Mouse (Mus musculus) right cerebral cortex, adult 18-20 months (tissue): ENCODE data around the gene Gm15319.
"Not testable (repeated sequence)": the region's sequence is repeated elsewhere in the genome, so short reads cannot be mapped to it uniquely, and the experiment has no call there.

Experiments used
- DNase-seq: peaks from one replicate; pipeline ENCODE4 v3.0.0; 2022; ENCODE audit warnings: mixed read lengths

Gene Gm15319

DNA sequence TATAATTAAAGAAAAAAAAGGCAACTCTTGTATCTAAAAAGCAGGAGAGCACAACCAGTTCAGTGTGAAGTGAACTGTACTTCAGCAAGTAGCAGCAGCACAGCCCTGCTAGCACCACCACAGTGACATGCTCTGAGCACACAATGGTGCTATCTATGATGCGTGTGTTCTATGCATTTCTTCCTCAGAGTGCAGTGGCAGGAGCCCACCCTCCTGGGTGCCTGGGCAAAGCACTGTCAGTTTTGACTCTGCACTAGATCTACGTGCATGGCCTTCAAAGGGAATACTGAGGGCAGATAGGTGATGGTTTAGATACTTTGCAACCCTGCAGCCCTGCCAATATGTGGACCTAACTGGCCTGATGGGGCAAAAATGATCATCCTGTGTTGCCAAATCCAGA, at the start of gene Gm15319:
TSS of gene Gm15319 (minus strand) at position 101 of the 400 bp plus-strand sequence.
- DNase-seq: not testable (repeated sequence)

DNA sequence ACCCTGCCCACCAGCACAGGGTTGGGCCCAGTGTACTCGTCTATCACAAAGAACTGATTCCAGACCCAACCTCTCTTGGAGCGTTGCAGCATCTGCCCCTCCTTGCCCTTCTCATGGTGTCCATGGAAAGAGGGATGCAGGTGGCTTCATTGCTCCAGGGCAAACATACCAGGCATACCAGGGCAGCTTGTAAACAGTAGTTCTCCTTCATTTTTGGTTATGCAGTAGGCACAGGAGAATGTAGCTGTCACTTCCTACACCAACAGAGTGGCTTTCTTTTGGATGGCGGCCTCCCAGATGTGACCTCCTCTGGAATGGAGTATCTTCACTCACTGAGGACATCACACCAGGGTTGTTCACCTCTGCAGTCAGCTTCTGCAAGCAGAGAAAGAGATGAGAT, 47.3 kb upstream of the Gm15319 start:
- DNase-seq: not testable (repeated sequence)

DNA sequence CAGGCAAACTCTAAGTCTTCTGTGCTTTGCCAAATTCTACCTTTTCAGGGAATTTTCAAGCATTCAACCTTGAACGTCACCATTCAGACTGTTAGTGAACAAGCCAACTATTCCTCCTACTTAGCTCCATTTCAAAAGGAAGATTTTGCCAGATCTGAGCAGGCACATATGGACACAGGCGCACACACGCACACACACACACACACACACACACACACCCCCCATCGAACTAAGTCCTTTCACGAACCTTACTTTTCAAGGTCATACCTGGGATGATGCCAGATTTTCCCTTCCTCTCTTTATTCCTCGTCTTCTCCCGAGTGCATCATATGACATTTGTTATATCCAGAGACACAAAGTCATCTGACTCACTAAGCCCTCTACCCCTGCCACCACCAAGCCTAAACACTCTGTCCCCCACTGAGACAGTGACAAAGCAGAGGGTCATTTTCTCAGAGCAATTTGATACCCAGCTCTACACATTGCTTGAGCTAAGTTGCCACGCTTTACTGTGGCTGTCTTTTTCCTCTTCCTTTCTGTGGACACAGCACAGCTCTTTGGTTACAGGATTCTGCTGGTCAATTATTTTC, 45.5 kb upstream of the Gm15319 start:
- DNase-seq: peak; percentile 19

DNA sequence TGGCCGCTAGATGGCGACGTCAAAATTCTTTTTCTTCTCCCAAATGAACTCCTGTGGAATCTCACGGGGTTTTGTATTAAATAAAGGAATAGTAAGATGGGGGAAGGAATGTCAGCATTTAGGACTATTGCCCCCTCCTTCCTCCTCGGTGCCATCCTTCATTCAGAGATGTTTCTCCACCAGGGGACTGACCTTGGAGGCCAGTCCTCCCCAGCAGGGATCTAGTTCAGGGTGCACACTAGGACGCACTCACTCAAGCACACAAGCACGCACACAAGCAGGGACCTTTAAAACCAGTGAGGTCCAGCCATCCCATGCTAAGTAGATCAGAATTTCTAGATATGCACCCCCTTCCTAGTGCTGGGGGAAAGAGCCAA, 26.3 kb upstream of the Gm15319 start:
- DNase-seq: peak; percentile 21

DNA sequence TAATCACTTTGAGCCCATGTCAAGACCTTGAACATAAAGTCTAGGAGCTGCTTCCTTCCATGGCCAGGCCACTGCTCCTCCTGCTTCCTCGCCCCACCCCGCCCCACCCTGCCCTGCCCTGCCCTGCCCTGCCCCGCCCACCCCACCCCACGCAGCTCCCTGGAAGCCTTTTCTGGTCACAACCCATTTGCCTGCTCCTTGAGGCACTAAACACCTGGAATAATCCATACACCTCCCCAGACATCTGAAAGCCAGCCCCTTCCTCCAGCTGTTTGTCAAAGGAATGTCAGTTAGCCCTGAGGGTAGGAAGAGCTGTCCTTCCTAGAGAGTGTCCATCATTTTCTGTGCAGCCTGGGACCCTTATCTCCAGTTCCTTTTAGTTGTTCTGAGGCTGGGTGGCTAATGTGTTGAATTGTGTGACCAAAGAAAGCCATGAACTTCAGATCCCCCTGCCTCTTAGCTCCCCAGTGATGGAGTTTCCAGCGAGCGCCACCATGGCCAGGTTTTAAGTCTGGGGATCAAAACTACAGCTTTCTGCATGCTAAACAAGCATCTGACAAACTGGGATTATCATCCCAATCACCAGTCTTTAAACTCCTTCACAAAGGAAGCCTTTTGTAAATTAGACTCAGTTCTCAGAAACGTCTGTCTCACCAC, 25.8 kb upstream of the Gm15319 start:
- peak; percentile 31 for DNase-seq

DNA sequence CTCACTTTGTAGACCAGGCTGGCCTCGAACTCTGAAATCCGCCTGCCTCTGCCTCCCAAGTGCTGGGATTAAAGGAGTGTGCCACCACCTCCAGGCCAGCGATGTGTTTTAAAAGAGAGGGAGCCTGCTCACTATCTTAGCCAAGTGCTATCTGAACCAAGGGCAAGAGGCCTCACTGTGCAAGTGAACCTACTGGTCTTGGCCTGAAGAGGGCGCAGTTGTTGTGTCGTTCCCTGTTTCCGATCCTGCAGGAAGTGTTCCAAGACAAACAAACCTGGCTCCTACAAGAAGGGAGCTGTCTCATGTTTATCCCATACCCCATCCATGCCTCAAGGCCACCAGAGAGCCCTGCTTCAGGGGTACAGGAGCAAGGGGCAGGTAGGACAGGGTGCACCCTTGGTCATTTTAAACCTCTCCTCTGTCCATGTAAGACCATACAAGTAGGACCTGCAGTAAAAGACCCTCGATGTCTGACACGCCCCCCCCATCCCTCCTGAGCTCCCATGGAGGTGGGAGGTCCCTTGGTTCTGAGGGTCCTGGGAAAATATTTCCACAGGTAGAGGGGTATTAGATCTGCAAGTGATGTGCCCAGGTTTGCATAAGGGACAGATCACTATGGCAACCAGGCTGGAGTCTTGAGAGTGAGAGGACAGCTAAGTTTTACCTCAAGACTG, 24.2 kb upstream of the Gm15319 start:
- DNase-seq: not testable (repeated sequence)

DNA sequence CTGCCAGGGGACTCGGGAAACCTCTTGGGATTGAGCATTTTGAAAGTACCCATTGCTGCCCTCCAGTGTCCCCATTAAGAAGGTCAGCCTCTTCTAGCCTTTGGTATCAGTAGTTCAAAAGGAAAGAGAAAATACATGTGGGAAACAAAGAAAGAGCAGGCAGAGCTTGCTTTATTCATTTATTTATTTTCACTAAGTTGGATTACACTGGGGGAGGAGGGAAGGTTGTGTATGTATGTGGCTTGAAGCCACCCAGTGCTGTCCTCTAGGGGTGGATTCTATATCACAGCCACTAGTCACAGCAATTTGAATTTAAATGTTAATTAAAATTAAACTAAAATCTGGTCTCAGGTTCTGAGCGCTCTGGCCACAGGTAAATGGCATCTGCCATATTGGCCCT, 22.0 kb upstream of the Gm15319 start:
- not testable (repeated sequence) for DNase-seq

DNA sequence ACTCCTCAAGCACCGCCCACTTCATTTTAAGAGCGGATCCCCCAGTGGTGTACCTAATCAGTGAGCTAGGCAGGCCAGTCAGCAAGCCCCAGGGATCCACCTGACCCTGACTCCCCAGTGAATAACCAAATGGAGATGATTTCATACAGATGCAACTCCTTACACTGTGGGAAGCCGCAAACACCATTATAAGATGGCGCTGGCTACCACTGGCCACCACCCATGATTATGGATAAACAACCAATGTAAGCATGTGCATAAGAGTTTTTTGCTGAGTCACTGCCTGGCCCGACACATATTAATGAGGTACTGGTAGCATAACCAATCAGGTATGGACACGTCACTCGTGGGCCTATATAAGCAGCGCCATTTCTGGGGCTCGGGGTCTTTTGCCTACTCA, 21.1 kb upstream of the Gm15319 start:
- DNase-seq: not testable (repeated sequence)

DNA sequence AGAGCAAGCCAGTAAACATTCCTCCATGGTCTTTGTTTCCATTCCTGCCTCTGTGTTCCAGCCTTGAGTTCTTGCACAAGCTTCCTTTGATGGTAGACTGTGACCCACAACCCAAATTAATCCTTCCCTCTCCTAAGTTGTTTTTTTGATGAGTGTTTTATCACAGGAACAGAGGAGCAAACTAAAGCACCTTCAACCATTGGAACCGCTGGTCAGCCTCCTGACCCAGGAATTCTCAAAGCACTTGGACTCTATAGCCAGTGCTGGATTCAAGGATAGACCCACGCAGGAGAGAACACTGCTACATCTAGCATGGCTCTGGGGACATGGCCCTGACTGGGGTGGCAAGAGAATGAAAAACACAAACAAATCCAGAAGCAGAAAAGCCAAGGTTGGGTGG, 19.1 kb upstream of the Gm15319 start:
- DNase-seq: not testable (repeated sequence)

DNA sequence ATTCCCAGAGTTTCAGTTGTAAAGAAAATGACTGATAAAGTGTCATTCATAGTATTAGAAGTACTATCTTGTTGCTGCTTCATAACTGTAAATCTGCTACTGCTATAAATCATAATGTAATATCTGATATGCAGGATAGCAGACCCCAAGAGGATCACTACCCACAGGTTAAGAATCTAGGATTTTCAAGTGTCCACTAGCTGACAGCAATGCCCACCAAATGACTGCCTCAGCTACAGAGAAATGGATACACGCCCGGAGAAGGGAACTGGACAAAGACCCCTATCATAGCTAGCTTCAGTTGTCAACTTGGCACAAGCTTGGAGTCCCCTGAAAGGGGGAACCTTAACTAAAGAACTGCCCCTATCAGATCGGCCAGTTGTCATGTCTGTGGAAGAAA, 18.6 kb upstream of the Gm15319 start:
- DNase-seq: not testable (repeated sequence)

DNA sequence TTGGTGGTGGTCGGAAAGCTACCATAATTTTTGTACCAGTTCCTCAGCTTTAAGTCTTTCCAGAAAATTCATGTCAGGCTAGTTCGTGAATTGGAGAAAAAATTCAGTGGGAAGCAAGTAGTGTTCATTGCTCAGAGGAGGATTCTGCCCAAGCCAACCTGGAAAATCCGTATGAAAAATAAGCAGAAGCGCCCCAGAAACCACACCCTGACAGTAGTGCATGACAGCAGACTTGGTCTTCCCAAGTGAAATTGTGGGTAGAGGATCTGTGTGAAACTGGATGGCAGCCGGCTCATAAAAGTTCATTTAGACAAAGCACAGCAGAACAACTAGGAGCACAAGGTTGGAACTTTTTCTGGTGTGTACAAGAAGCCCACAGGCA, 18.2 kb upstream of the Gm15319 start:
- not testable (repeated sequence) for DNase-seq

DNA sequence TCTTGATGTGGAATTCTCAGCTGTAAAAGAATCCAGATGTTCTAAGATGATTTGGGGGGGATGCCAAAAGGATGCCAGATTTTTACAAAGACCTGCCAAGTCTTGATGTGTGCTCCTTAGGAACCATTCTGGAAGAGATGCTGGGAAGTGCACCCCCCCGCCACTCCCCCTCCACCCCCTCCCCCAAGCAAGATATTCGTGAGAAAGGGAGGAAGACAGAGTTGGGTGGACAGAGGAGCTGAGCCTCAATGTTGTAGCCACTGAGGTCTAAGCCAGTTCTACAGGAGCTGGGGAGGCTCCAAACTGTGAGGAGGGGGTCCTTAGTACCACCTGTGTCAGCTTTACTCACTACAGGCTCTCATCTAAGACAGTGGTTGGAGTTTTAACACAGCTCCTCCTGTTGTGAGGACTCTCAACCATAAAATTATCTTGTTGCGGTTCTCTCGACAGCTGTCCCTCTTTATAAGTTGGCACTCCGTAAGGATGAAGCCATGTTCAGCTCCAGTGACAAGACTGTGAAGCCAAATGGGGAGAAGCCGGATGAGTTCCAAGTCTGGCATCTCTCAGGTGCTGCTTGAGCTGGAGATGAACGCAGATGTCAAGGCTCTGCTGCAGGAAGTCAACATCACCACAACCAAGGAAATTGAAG, 17.7 kb upstream of the Gm15319 start:
- not testable (repeated sequence) for DNase-seq

DNA sequence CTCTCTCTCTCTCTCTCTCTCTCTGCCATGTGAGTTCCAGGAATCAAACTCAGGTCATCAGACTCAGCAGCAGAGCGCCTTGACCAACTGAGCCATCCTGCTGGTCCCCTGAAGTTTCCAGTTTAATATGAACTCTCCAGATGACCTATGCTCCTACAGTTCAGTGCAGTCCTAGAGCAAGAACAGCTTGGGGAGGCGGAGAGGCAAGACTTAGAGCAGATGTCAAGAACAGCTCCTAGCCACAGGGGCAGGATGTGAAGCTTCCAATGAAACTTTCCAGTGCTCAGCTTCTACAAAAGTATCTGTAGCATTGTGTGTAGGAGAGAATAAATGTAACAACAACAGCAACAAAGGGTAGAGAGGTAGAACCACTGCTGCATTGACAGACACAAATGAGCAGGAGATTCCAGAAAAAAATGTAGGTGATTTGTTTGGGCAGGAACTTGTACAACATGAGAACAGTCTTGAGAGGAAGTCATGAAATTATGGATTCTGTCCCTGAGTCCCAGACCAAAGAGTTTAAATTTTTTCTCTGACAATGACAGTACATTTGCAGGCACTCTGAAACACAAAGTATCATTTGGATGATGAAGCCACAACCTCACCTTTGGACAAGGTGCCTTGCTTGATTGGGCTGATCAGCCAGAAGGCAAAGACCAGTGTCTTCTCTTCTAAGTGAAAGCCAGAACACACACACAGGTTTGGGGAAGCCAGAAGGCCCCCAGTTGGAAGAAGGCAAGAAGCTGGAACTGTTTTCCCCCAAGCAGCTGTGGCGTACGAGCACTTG, 16.8 kb upstream of the Gm15319 start:
- not testable (repeated sequence) for DNase-seq

DNA sequence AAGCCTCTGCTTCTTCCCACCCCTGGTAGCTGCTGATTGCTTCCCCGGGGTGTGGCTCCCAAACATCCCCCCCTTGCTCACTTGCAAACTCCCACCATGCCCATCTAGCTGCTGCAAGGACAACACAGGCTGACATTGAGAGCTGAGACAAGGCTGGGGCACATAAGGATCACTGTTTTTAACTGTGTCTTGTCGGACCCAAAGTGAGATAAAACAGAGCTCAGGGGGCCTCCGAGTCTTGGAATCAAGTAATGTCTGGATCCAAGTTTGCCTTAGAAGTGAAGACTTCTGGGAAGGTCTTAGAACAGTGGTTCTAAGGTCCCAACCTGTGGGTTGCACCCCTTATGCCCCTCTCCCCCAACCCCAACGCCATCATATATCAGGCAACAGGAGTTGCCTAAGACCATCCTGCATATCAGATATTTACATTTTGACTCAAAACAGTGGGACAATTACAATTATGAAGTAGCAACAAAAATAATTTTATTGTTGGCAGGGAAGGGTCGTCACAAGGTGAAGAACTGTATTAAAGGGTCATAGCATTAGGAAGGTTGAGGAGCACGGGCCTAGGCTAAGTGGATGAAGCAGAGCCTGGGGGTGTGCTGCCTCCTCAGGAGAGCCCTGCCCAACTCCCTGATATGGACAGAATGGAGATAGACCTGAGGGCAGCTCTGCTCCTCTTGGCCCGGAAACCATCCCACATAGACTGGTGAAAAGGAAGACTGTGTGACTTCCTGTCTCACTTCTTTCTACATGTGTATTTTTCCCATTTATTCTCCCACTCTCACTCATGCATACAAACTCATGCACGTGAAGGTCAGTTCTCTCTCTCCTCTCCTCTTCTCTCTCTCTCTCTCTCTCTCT, 16.0 kb upstream of the Gm15319 start:
- DNase-seq: not testable (repeated sequence)

DNA sequence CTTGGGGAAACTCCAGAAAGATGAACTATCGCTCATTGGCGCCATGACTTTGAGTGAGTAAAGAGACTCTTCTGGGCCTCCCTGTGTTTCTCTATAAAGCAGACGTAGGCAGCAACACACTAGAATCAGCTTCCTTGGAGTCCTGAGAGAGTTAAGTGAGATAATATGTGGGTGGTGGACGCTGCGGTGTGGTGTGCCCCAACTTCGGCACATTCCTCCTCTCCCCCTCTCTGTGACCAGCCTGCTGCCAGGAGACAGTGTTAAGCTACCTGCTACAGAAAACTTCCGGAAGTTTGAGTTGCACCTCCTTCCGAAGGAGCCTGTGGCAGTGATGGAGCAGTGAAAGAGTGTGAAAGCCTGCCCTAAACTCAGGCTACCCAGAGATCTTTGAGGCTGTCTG, 15.3 kb upstream of the Gm15319 start:
- DNase-seq: peak; percentile 79

DNA sequence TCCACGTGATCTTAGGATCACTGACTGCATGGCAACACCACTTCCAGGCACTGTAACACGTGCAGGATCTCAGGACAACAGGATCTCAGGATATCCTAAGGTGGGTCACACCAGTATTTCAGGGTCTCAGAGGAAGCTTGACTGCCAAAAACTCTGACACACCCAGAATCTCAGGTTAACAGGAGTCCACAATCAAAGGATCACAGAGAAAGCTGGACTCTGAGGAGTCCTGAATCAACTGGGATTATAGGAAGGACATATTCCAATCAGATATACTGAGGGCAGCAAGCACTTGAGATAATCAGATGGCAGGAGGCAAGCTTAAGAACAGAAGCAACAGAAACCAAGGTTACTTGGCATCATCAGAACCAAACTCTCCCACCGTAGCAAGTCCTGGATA, 12.7 kb upstream of the Gm15319 start:
- DNase-seq: not testable (repeated sequence)

DNA sequence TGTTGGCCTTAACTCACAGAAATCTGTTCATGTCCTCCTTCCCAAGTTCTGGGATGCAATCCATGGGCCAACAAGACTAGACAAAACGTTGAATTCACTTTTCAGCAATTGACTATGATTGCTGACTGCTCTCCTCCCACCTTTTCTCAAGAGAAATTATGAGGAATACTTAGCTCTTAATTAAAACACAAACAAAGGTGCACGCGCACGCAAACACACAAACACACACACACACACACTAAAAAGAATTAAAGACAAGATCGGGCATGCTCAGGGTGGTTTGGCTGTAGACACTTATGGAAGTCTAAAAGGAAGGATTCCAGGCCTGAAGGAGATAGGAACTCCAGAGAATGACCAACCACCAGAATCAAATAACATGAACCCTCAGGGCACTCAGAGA, 6.6 kb downstream of the Gm15319 start:
- DNase-seq: not testable (repeated sequence)

DNA sequence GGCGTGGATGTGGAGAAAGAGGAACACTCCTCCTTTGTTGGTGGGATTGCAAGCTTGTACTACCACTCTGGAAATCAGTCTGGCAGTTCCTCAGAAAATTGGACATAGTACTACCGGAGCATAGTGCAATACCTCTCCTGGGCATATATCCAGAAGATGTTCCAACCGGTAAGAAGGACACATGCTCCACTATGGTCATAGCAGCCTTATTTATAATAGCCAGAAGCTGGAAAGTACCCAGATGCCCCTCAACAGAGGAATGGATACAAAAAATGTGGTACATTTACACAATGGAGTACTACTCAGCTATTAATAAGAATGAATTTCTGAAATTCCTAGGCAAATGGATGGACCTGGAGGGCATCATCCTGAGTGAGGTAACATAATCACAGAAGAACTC, 9.4 kb downstream of the Gm15319 start:
- not testable (repeated sequence) for DNase-seq

DNA sequence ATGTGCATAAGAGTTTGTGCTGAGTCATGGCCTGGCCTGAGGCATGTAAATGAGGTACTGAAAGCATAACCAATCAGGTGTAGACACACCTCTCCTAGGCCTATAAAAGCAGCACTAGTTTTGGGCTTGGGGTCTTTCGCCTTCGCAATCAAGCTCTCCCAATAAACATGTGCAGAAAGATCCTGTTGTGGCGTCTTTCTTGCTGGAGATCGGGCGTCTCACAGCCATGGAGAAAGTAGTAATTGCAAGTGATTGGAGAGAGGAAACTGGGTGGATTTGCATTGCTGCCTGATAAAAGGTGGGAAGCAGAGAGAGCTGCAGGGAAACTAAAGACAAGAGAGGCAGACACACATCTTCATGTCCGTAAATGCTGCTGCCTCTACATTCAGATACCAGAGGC, 60.3 kb downstream of the Gm15319 start:
- not testable (repeated sequence) for DNase-seq

DNA sequence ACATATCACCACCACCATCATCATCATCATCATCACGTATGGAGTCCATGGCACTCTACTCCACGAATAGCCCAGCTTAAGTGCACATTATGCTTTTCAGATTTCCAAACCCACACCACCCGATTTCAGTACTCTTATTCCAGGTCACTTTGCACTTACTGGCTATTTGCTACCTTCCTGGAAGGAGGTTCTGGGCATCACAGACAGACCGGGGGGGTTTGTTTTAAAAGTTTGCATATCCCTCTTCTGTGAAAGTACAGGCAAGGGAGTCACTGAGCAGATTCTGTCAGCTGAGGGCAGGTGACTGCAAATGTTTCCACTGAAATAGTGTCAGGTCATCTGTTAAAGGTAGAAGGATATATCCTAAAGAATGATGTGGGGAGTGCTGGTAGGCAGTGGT, 63.0 kb downstream of the Gm15319 start:
- DNase-seq: not testable (repeated sequence)

DNA sequence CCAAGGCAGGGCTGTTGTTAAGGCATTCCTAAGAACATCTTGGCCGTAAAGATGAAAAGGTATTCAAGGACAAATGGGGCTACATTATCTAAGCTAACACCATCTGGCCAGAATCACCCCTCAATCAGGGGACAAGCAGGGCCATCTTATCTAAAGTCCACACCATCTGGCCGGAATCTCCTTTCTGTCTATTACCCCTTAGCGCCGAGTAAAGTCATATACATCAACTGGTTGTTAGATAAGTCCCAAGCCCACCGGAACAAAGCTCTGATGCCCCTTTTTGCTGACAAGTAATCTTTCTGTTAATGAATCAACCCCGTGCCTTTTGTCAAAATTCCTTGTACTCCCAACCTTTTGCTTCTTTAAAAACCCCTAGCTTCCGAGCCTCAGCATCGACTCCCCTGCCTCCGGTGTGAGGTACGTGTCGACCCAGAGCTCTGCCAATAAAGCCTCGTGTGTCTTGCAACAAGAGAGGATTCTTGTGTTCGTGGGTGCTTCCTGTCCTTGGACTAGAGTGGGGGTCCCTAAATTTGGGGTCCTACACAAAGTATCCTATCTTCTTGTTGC, 65.0 kb downstream of the Gm15319 start:
- DNase-seq: not testable (repeated sequence)
